Mouse (Mus musculus) kidney, postnatal 0 days (tissue): ENCODE data around the gene H2-Oa. TPM values are rescaled to one million over a fixed set of nuclear protein-coding genes. Genes with fewer than 3 reads are reported as not detected.

ENCODE experiments used
- ATAC-seq: fragments of 200-750 bp; cut with Nextera tagmentation; replicated peaks from 2 replicates; pipeline ENCODE4 v1.8.0; 2017; ENCODE audit warnings: low read depth, moderate number of reproducible peaks, moderate TSS enrichment, moderate library complexity; ENCODE audit not compliant: low FRiP score
- DNase-seq: peaks from one replicate; pipeline ENCODE4 v3.0.0-alpha.2; 2016; ENCODE audit warnings: low spot score
- H3K27ac ChIP-seq: fragments of 300-500 bp; sonication (generic); 2 replicates; pipeline ENCODE4 v1.5.1; 2014; ENCODE audit warnings: mild to moderate bottlenecking
- H3K27me3 ChIP-seq: fragments of 300-500 bp; sonication (generic); 2 replicates; pipeline ENCODE4 v1.6.1; 2014; ENCODE audit warnings: low read length, mixed read lengths; ENCODE audit not compliant: insufficient read depth
- H3K36me3 ChIP-seq: fragments of 300-500 bp; sonication (generic); 2 replicates; pipeline ENCODE4 v1.6.1; 2014; ENCODE audit warnings: low read length, mixed read lengths; ENCODE audit not compliant: insufficient read depth
- H3K4me1 ChIP-seq: fragments of 300-500 bp; sonication (generic); replicated peaks from 2 replicates; pipeline ENCODE4 v1.6.1; 2014; ENCODE audit warnings: antibody characterized with exemption, low read length, mixed read lengths; ENCODE audit not compliant: insufficient read depth
- H3K4me2 ChIP-seq: fragments of 300-500 bp; sonication (generic); 2 replicates; pipeline ENCODE4 v1.6.1; 2014; ENCODE audit warnings: mild to moderate bottlenecking, low read length, moderate library complexity, mixed read lengths
- H3K4me3 ChIP-seq: fragments of 300-500 bp; sonication (generic); replicated peaks from 2 replicates; pipeline ENCODE4 v1.5.1; 2014; ENCODE audit warnings: low read depth, low read length
- H3K9ac ChIP-seq: fragments of 300-500 bp; sonication (generic); 2 replicates; pipeline ENCODE4 v1.6.1; 2014; ENCODE audit warnings: low read depth, low read length
- H3K9me3 ChIP-seq: fragments of 300-500 bp; sonication (generic); replicated peaks from 2 replicates; pipeline ENCODE4 v1.6.1; 2016; ENCODE audit warnings: low read length, inconsistent platforms, mixed read lengths
- CTCF ChIP-seq: IDR thresholded peaks from 2 replicates; pipeline ENCODE4 v1.5.1; 2016; ENCODE audit warnings: antibody characterized with exemption, low read depth, mild to moderate bottlenecking, moderate library complexity
- WGBS: fragments of 180-500 bp; shearing (Covaris S2); extraction: QIAGEN DNeasy Blood & Tissue Kit; methylation state at CpG from one replicate; pipeline ENCODE4 v1.1.7; 2014; 5-methylcytosine and 5-hydroxymethylcytosine counted together
- polyA plus RNA-seq: library from polyadenylated mRNA; unstranded; fragments of >200 nt; fragmentation: Nextera tagmentation; extraction: Ambion mirVana; gene quantifications from 2 replicates; pipeline ENCODE4 v1.2.1, GENCODE M21; 2015

H2-Oa gene
- polyA plus RNA-seq, 1 experiment from 2014 or later, result 0.95 TPM

GRCm38 (mm10) chr17:34106555-34106954 lies 14.4 kb downstream of the H2-Oa start:
- ATAC-seq, result no peak
- 83% methylated on average over 7 of the region's 7 CpGs for WGBS
- H3K9ac ChIP-seq, result no peak overlapping the region

DNA sequence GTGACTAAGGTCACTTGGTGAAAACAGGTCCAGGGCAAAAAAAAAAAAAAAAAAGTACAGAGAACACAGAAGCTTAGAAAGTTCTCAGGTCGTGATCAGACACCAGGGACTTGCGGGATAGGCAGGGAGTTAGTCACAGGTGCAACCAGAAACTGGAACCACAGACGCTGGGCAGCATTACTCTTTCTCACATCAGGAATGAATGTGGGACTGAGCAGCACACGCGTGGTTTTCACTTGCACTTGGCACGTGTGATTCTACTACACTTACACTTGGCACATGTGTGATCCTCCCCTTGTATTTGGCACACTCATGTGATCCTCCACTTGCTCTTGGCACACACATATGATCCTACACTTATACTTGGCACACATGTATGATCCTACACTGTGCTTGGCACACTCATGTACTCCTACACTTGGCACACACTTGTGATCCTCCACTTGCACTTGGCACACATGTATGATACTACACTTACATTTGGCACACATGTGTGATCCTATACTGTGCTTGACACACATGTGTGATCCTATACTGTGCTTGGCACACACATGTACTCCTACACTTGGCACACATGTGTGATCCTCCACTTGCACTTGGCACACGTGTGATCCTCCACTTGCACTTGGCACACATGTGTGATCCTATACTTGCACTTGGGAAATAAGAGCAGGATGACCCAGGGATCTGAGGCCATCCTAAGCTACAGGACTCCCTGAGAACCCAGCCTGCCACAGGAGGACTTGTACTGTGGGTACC lies 15.1 kb downstream of the H2-Oa start:
- Histone ChIP-seq H3K27me3 (no peaks in the 10 kb centered on the region), H3K9me3 (no peaks in the 10 kb centered on the region), H3K4me1 (no peaks in the 10 kb centered on the region), H3K4me2 (no peak overlapping the region), H3K27ac (no peak overlapping the region), H3K36me3 (peaks cover 25% of the 10 kb centered on the region), H3K9ac (no peak overlapping the region), H3K4me3 (no peak overlapping the region)
- DNase-seq (no peak), ATAC-seq (no peak)
- 76% methylated on average over 7 of the region's 7 CpGs for WGBS
- no peak for TF ChIP-seq CTCF

More at GRCm38 (mm10) chr17:34106555-34106954, 14.4 kb downstream of the H2-Oa start:
- H3K4me3 ChIP-seq, result no peak overlapping the region
- TF ChIP-seq CTCF, result no peak
- peaks cover 17% of the 10 kb centered on the region for H3K36me3 ChIP-seq
- H3K9me3 ChIP-seq, result no peaks in the 10 kb centered on the region
- no peak overlapping the region for H3K4me2 ChIP-seq
- no peak overlapping the region for H3K27ac ChIP-seq
- DNase-seq, result no peak
- no peaks in the 10 kb centered on the region for H3K4me1 ChIP-seq
- H3K27me3 ChIP-seq, result no peaks in the 10 kb centered on the region

DNA sequence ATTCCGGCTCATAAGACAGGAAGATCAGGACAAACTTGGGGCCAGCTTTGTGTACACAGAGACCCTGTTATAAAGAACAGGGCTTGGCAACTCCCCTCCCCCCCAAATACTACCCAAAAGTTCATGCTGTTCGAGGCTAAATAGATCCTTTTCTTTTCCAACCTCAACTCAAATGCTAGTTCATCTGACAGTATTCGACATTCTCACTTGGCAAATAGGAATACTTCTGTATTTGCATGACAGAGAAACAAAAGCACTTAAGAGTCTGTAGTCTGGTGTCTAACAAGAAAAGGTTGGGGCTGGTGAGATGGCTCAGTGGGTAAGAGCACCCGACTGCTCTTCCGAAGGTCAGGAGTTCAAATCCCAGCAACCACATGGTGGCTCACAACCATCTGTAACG lies 16.3 kb downstream of the H2-Oa start:
- ATAC-seq (no peak), DNase-seq (no peak)
- no peak for TF ChIP-seq CTCF
- no peak overlapping the region for H3K4me3 ChIP-seq
- H3K9me3 ChIP-seq, result no peaks in the 10 kb centered on the region
- no peak overlapping the region for H3K9ac ChIP-seq
- 77% methylated on average over 5 of the region's 6 CpGs for WGBS
- no peak overlapping the region for H3K27ac ChIP-seq
- no peak overlapping the region for H3K4me2 ChIP-seq
- no peaks in the 10 kb centered on the region for H3K27me3 ChIP-seq
- no peaks in the 10 kb centered on the region for H3K4me1 ChIP-seq
- H3K36me3 ChIP-seq, result peaks cover 36% of the 10 kb centered on the region

GRCm38 (mm10) chr17:34109038-34109805 lies 17.1 kb downstream of the H2-Oa start:
- Histone ChIP-seq H3K9me3 (no peaks in the 10 kb centered on the region), H3K27me3 (no peaks in the 10 kb centered on the region), H3K4me2 (no peak overlapping the region), H3K36me3 (peaks cover 44% of the 10 kb centered on the region), H3K9ac (no peak overlapping the region), H3K27ac (no peak overlapping the region), H3K4me1 (no peaks in the 10 kb centered on the region), H3K4me3 (no peak overlapping the region)
- peak; percentile 53 for TF ChIP-seq CTCF
- ATAC-seq (no peak), DNase-seq (peak; percentile 59)
- 75% methylated on average over 14 of the region's 14 CpGs for WGBS

- ATAC-seq, result no peak
- Histone ChIP-seq H3K9ac (no peak overlapping the region), H3K9me3 (no peaks in the 10 kb centered on the region), H3K4me2 (no peak overlapping the region), H3K4me1 (peaks cover under 1% of the 10 kb centered on the region; the same call in 1 of the 2 replicates), H3K4me3 (no peak overlapping the region), H3K36me3 (peaks cover 50% of the 10 kb centered on the region), H3K27ac (no peak overlapping the region), H3K27me3 (no peaks in the 10 kb centered on the region)
- 75% methylated on average over 3 of the region's 3 CpGs for WGBS
- DNase-seq, result no peak
- no peak for TF ChIP-seq CTCF
Measured at GRCm38 (mm10) chr17:34109806-34110195, 17.7 kb downstream of the H2-Oa start.

GRCm38 (mm10) chr17:34110309-34110708 lies 18.2 kb downstream of the H2-Oa start:
- no peak for DNase-seq
- no peak overlapping the region for H3K27ac ChIP-seq
- no peak for TF ChIP-seq CTCF

More at GRCm38 (mm10) chr17:34110309-34110708, 18.2 kb downstream of the H2-Oa start:
- 62% methylated on average over 8 of the region's 8 CpGs for WGBS
- Histone ChIP-seq H3K27me3 (no peaks in the 10 kb centered on the region), H3K4me2 (no peak overlapping the region), H3K9ac (no peak overlapping the region), H3K4me3 (no peak overlapping the region), H3K4me1 (peaks cover 5% of the 10 kb centered on the region), H3K9me3 (no peaks in the 10 kb centered on the region), H3K36me3 (peaks cover 55% of the 10 kb centered on the region)
- no peak for ATAC-seq
